Mouse (Mus musculus) midbrain, embryonic 16.5 days (tissue): ENCODE results near the gene Cyp46a1. TPM values are rescaled to one million over a fixed set of nuclear protein-coding genes. Genes with fewer than 3 reads are reported as not detected.

Experiments used
- ATAC-seq: fragments of 200-750 bp; cut with Nextera tagmentation; 2 replicates; pipeline ENCODE4 v1.8.0; 2017; ENCODE audit warnings: moderate TSS enrichment
- H3K27ac ChIP-seq: fragments of 300-500 bp; sonication (generic); 2 replicates; pipeline ENCODE4 v1.5.1; 2014; ENCODE audit warnings: mild to moderate bottlenecking, low read length, mixed read lengths
- H3K27me3 ChIP-seq: fragments of 300-500 bp; sonication (generic); 2 replicates; pipeline ENCODE4 v1.6.1; 2014; ENCODE audit warnings: low read depth, low read length, mixed read lengths; ENCODE audit not compliant: control insufficient read depth, insufficient read depth
- H3K36me3 ChIP-seq: fragments of 300-500 bp; sonication (generic); 2 replicates; pipeline ENCODE4 v1.6.1; 2014; ENCODE audit warnings: mild to moderate bottlenecking, low read length, moderate library complexity, mixed read lengths; ENCODE audit not compliant: control insufficient read depth, insufficient read depth
- H3K4me1 ChIP-seq: fragments of 300-500 bp; sonication (generic); 2 replicates; pipeline ENCODE4 v1.6.1; 2014; ENCODE audit warnings: mild to moderate bottlenecking, low read length, mixed read lengths; ENCODE audit not compliant: control insufficient read depth, insufficient read depth
- H3K4me2 ChIP-seq: fragments of 300-500 bp; sonication (generic); 2 replicates; pipeline ENCODE4 v1.6.1; 2014; ENCODE audit warnings: mild to moderate bottlenecking, low read length, mixed read lengths
- H3K4me3 ChIP-seq: fragments of 300-500 bp; sonication (generic); 2 replicates; pipeline ENCODE4 v1.5.1; 2014; ENCODE audit warnings: low read depth, mild to moderate bottlenecking, low read length, moderate library complexity, mixed read lengths
- H3K9ac ChIP-seq: fragments of 300-500 bp; sonication (generic); 2 replicates; pipeline ENCODE4 v1.6.1; 2014; ENCODE audit warnings: low read depth, low read length, mixed read lengths
- H3K9me3 ChIP-seq: fragments of 300-500 bp; sonication (generic); replicated peaks from 2 replicates; pipeline ENCODE4 v1.6.1; 2014; ENCODE audit warnings: mild to moderate bottlenecking, low read length, mixed read lengths; ENCODE audit not compliant: control insufficient read depth, poor library complexity, severe bottlenecking
- WGBS: fragments of 180-500 bp; shearing (Covaris S2); extraction: QIAGEN DNeasy Blood & Tissue Kit; methylation state at CpG from one replicate; pipeline ENCODE4 v1.1.7; 2014; 5-methylcytosine and 5-hydroxymethylcytosine counted together
- polyA plus RNA-seq: library from polyadenylated mRNA; unstranded; fragments of >200 nt; fragmentation: Nextera tagmentation; extraction: Ambion mirVana; gene quantifications from 2 replicates; pipeline ENCODE4 v1.2.1, GENCODE M21; 2015

The Cyp46a1 gene
- polyA plus RNA-seq, 1 experiment from 2014 or later, result 36.2 TPM

DNA sequence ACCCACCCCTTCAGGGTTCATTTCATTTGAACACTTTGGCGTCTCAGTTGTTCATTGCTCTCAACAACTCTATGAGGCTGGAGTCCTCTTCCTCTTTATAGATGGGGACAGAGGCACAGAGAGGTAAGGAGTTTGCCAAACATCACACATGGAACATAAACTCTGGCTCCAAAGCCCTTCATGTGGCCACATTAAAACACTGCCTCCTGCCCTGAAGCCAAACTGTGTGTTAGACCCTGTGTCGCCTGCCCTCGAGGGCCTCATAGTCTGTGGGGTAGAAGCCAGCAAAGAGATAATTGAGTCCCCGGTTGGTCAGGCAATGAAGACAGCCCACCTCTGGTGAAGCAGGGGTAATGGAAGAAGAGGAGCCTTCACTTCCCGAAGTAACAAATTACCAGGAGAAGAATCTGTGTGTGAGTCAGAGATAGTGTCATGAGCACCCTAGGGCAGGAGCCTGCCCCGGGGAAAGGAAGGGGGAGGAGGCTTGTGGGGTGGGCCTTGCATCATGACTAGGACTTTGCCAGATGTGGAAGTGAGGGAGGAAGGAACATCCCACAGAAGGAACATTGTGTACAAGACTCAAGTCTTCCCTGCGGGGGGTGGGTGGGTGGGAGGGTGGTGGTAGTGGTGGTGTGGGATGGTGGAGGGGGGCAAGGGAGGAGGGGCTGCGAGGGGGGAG, 24.9 kb upstream of the Cyp46a1 start:
- H3K27ac ChIP-seq, result no peak overlapping the region
- ATAC-seq, result no peak
- H3K27me3 ChIP-seq, result no peaks in the 10 kb centered on the region
- WGBS, result 77% methylated on average over 7 of the region's 8 CpGs
- H3K4me2 ChIP-seq, result no peak overlapping the region
- no peaks in the 10 kb centered on the region for H3K9me3 ChIP-seq
- H3K9ac ChIP-seq, result no peak overlapping the region
- no peaks in the 10 kb centered on the region for H3K36me3 ChIP-seq
- H3K4me3 ChIP-seq, result no peak overlapping the region
- H3K4me1 ChIP-seq, result peaks cover 4% of the 10 kb centered on the region; the same call in 1 of the 2 replicates

DNA sequence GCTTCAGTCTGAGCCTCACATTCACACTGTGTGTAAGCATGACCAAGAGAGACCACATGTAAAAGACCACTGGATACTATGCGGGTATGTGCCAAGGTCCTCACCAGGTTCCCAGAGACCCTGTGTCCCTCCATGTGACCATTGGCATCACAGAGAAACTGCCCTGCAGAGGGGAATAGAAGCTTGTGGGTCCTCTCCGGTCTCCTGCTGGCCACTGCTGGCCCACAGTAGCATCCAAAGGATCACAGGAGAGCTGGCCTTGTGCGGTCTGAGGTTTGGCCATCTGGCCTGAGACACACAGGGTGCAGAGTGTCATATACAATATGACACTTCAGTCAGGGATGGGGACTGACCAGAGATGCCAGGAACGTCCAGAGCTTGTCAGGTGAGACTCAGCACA, 24.1 kb upstream of the Cyp46a1 start:
- H3K4me2 ChIP-seq, result no peak overlapping the region

DNA sequence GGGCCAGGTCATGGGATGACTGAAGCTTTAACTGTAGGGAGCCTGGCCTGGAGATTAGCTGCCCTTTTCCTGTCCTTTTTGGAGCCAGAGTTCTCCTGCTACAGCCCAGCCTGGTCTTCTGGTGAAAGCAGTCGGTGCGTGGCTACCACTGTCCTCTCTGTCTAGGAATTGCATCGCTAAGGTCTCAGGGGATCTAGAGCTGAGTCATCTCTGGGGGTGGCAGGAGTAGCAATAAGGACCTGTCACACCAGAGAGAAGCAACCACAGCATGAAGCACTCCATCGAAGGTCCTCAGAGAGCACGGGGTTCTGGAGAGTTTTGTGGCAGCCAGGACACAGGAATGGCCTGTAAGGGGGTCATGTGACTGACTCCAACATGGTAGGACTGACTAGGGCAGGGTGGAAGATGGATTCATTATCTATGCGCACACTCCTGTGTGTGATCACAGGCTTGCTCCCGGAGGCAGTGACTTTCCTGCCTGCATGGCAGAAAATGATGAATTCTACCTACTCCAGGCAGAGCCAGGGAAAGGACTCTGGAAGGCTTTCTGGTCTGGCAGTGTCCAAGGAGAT, 23.6 kb upstream of the Cyp46a1 start:
- Histone ChIP-seq H3K4me2 (no peak overlapping the region), H3K27ac (no peak overlapping the region), H3K4me3 (no peak overlapping the region), H3K4me1 (peaks cover 4% of the 10 kb centered on the region; the same call in 1 of the 2 replicates), H3K36me3 (no peaks in the 10 kb centered on the region), H3K27me3 (no peaks in the 10 kb centered on the region), H3K9ac (no peak overlapping the region), H3K9me3 (no peaks in the 10 kb centered on the region)
- 70% methylated on average over 7 of the region's 7 CpGs for whole genome bisulfite sequencing
- ATAC-seq, result no peak

More for the DNA sequence above, 24.1 kb upstream of the Cyp46a1 start:
- Histone ChIP-seq H3K4me1 (peaks cover 4% of the 10 kb centered on the region; the same call in 1 of the 2 replicates), H3K27me3 (no peaks in the 10 kb centered on the region), H3K9ac (no peak overlapping the region), H3K36me3 (no peaks in the 10 kb centered on the region), H3K9me3 (no peaks in the 10 kb centered on the region), H3K4me3 (no peak overlapping the region), H3K27ac (no peak overlapping the region)
- no peak for ATAC-seq
- WGBS, result 90% methylated on average over 4 of the region's 4 CpGs

DNA sequence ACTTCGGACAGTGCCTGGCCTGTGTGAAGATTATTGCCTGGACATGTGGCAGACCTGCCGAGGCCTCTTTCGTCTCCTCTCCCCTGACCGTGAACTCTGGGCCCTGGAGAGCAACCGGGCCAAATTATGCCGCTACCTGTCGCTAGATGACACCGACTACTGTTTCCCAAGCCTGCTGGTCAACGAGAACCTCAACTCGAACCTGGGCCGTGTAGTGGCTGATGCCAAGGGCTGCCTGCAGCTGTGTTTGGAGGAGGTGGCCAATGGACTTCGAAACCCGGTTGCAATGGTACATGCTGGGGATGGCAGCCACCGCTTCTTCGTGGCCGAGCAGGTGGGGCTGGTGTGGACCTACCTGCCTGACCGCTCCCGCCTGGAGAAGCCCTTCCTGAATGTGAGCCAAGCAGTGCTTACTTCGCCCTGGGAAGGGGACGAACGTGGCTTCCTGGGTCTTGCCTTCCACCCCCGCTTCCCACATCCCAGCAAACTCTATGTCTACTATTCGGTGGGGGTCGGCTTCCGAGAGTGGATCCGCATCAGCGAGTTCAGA, 22.4 kb upstream of the Cyp46a1 start:
- Histone ChIP-seq H3K4me3 (no peak overlapping the region), H3K4me2 (no peak overlapping the region), H3K4me1 (no peaks in the 10 kb centered on the region; the same call in 1 of the 2 replicates), H3K9me3 (no peaks in the 10 kb centered on the region), H3K36me3 (no peaks in the 10 kb centered on the region), H3K27ac (no peak overlapping the region), H3K9ac (no peak overlapping the region), H3K27me3 (no peaks in the 10 kb centered on the region)
- no peak for ATAC-seq
- WGBS, result 90% methylated on average over 27 of the region's 27 CpGs

DNA sequence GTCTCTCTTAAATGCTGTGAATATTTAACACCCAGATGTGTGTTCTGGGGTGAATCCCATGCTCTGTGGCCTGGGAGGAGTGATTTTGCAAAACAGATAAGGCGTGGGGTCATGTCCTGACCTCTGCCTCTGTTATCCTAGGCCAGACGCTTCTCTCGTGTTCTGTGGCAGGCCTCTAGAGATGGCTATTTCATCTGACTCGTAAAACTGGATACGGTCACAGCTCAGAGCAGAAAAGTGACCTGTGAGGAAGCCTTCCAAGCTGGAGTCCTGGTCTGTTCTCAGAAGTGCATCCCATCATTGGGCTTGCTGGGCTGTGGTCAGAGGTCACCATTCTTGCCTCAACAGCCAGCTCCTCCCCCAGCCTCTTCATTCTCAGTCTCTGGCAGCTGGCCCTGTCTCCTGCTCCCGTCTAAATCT, 21.7 kb upstream of the Cyp46a1 start:
- Histone ChIP-seq H3K4me3 (no peak overlapping the region), H3K9me3 (no peaks in the 10 kb centered on the region), H3K4me2 (no peak overlapping the region), H3K36me3 (no peaks in the 10 kb centered on the region), H3K27ac (no peak overlapping the region), H3K9ac (no peak overlapping the region), H3K27me3 (no peaks in the 10 kb centered on the region), H3K4me1 (peaks cover 2% of the 10 kb centered on the region; the same call in 1 of the 2 replicates)
- WGBS, result 41% methylated on average over 6 of the region's 6 CpGs
- no peak for ATAC-seq

DNA sequence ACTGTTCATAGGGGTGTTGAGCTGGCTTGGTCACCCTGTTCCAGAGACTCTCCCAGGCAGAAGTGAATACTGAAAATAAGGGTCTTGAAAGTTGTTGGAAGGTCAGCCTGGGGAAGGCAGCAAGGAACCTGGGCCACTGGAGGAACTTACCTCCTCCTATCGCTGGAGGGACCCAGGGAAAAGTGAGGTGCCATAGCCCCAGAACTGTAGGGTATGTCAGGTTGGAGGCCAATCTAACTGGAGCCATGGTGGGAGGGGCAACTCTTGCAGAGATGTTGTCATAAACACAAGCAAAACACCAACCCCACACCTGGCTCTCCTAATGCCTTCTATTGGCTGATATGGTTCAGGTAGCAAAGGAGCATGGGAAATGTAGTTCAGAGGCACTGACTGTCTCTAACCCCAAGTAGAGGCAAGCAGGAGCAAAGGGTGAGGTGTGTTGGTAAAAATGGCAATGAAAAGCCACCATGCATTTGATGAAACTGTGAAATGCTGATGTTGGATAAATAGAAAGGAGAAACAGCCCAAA, 20.9 kb upstream of the Cyp46a1 start:
- 100% methylated on average over 1 of the region's 1 CpGs for WGBS
- Histone ChIP-seq H3K4me3 (no peak overlapping the region), H3K9ac (no peak overlapping the region), H3K9me3 (no peaks in the 10 kb centered on the region), H3K27me3 (peaks cover 4% of the 10 kb centered on the region; the same call in 1 of the 2 replicates), H3K4me1 (peaks cover 3% of the 10 kb centered on the region; the same call in 1 of the 2 replicates), H3K27ac (no peak overlapping the region), H3K4me2 (no peak overlapping the region), H3K36me3 (no peaks in the 10 kb centered on the region)
- ATAC-seq, result no peak

DNA sequence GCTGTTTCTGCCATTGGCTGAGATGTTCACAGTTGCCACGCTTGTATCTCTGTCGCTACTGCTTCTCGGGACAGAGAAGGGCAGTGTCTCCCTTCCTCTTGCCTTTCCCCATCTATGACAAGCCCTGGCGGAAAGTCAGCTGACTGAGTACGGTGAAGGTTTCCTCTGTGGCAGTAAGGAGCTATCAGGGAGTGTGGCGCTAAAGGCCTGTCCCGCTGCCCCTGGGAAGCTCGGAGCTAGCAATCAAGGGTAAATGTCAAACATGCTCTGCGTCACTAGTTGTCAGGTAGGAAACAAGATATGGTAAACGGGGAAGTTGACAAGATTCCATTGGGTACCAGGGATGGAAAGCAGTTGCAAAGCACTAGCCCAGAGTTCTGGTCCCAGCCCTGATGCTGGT, 18.4 kb upstream of the Cyp46a1 start:
- Histone ChIP-seq H3K27ac (no peak overlapping the region), H3K4me1 (peaks cover 12% of the 10 kb centered on the region; the same call in 1 of the 2 replicates), H3K4me2 (no peak overlapping the region), H3K4me3 (no peak overlapping the region), H3K9me3 (no peaks in the 10 kb centered on the region), H3K9ac (no peak overlapping the region), H3K36me3 (no peaks in the 10 kb centered on the region), H3K27me3 (peaks cover 11% of the 10 kb centered on the region)
- ATAC-seq, result no peak
- 49% methylated on average over 10 of the region's 10 CpGs for WGBS

DNA sequence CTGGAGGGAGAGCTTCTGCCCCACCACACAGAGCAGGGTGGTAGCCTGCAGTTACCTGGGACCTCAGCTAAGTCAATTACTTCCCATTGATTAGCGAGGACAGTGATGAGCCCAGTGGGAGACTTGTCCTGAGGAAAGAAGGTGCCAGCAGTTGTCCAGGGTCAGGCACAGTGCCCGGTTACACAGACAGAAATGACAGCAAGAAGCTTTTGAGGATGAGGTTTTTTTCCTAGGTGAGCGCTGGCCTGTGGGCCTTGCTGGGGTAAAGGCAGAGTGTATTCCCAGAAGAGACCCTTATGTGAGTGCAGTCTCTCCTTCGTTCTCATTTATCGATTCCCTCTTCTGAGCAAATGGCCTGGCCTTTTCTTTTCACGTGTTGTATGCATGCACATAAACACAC, 17.5 kb upstream of the Cyp46a1 start:
- Histone ChIP-seq H3K9me3 (no peaks in the 10 kb centered on the region), H3K4me2 (no peak overlapping the region), H3K36me3 (no peaks in the 10 kb centered on the region), H3K4me1 (peaks cover 12% of the 10 kb centered on the region; the same call in 1 of the 2 replicates), H3K9ac (no peak overlapping the region), H3K4me3 (no peak overlapping the region), H3K27ac (no peak overlapping the region), H3K27me3 (peaks cover 11% of the 10 kb centered on the region)
- 28% methylated on average over 6 of the region's 6 CpGs for WGBS
- ATAC-seq, result no peak
